ENCODE assay signal across 8 mouse cellular contexts in genomic region chr1:152084638-152085345, GRCm38 (mm10). TPM values are rescaled to one million over a fixed set of nuclear protein-coding genes. Genes with fewer than 3 reads are reported as not detected.
DNase-seq lines count a peak whose midpoint lies in the region; TF ChIP-seq lines count a peak whose summit lies in the region.

No protein-coding gene starts in this region.

- H3K4me3 ChIP-seq in embryonic fibroblast, embryonic 13.5 days (ENCODE audit: insufficient read depth, low read length): peak overlapping the region; percentile 29
- peak overlapping the region; percentile 20 for H3K4me3 ChIP-seq in midbrain, embryonic 10.5 days

- no peak overlapping the region for H3K27ac ChIP-seq in embryonic fibroblast, embryonic 13.5 days (ENCODE audit: insufficient read depth, low read length)
- H3K27ac ChIP-seq in midbrain, embryonic 10.5 days (replicated peaks): peak overlapping the region; percentile 49; the same call in 1 of the 2 replicates

- no peak for TF ChIP-seq POLR2A in embryonic fibroblast, embryonic 13.5 days (IDR thresholded peaks at IDR 0.05; ENCODE audit: low read depth, low read length)

- no peaks in the 10 kb centered on the region for H3K9me3 ChIP-seq in midbrain, embryonic 10.5 days (replicated peaks)

- 31% methylated on average over 15 of the region's 15 CpGs for WGBS in midbrain, embryonic 10.5 days

- peaks cover 5% of the 10 kb centered on the region for H3K4me1 ChIP-seq in embryonic fibroblast, embryonic 13.5 days (ENCODE audit: control insufficient read depth, insufficient read depth, low read length)
- peaks cover 69% of the 10 kb centered on the region for H3K4me1 ChIP-seq in midbrain, embryonic 10.5 days

- intact Hi-C loops in heart, postnatal 25 days (cut with DNase I): loop anchor here (5.0 to 10.0 kb wide), 3 partner anchors 42 to 237 kb away; no protein-coding TSS in a partner anchor

- DNase-seq in 3T3-L1 (ENCODE audit: low read depth, low spot score): peak; percentile 32
- peak; percentile 81 for DNase-seq in WW6 (ENCODE audit: low read depth, low spot score)
- DNase-seq in heart, postnatal 25 days (ENCODE audit: low spot score): peak; percentile 49
- DNase-seq in kidney, postnatal 4 days: peak; percentile 75 to 84
- DNase-seq in midbrain, embryonic 10.5 days (ENCODE audit: low spot score): no peak
- peak; percentile 71 for DNase-seq in thymus, postnatal 25 days
- no peak for DNase-seq in frontal cortex, postnatal 25 days (ENCODE audit: low spot score in 2 of 2)

- no peak for TF ChIP-seq CTCF in embryonic fibroblast, embryonic 13.5 days (IDR thresholded peaks at IDR 0.05; ENCODE audit: borderline replicate concordance, insufficient read depth, low read length)

- no peaks in the 10 kb centered on the region for H3K36me3 ChIP-seq in midbrain, embryonic 10.5 days

- no peaks in the 10 kb centered on the region for H3K27me3 ChIP-seq in midbrain, embryonic 10.5 days (ENCODE audit: low read depth, poor library complexity, severe bottlenecking)

RNA-seq across cellular contexts. Expression of gene 1700025G04Rik, which starts 5.1 kb away (rescaled TPM):
- polyA plus RNA-seq in embryonic fibroblast, embryonic 13.5 days (2011; ENCODE audit: insufficient read length, low read depth, missing spikeins): 28.0 and 30.5 TPM in 2 replicates
- 10 to 100 TPM; 39.7 to 43.3 TPM for total RNA-seq in heart, postnatal 25 days (2021)
- polyA plus RNA-seq in midbrain, embryonic 10.5 days (2016; fragmentation: Nextera tagmentation; extraction: Ambion mirVana): 17.6 and 20.5 TPM in 2 replicates

Comparison
In these comparisons a context has a peak if more than half of its experiments do, and no peak if none do; other contexts are left out.
1. DNase-seq: peak in 3T3-L1 (single experiment), WW6 (single experiment), heart, postnatal 25 days (single experiment), kidney, postnatal 4 days (2 of 2) and thymus, postnatal 25 days (single experiment); none in midbrain, embryonic 10.5 days (single experiment) and frontal cortex, postnatal 25 days (0 of 2).